Mouse (Mus musculus): ENCODE results near the gene Gm10203. TPM values are rescaled to one million over a fixed set of nuclear protein-coding genes. Genes with fewer than 3 reads are reported as not detected.
A peak's percentile ranks its signal among the peaks of the same experiment; 100 is the strongest.

The Gm10203 gene
- polyA plus RNA-seq, 1 experiment from 2014 or later: not detected

- no peaks in the 10 kb centered on the region for H3K27me3 ChIP-seq (ENCODE audit: control insufficient read depth, insufficient read depth, low read length)
- H3K4me1 ChIP-seq (replicated peaks; ENCODE audit: control insufficient read depth, insufficient read depth, low read length): no peaks in the 10 kb centered on the region; the same call in 1 of the 2 replicates
- 6% methylated on average over 36 of the region's 36 CpGs for WGBS
- DNase-seq (ENCODE audit: low spot score) (peak; percentile 90), ATAC-seq (replicated peaks; ENCODE audit: low FRiP score) (peak; percentile 94)
- H3K9ac ChIP-seq (ENCODE audit: low read length): peak overlapping the region; percentile 75
- no peaks in the 10 kb centered on the region for H3K36me3 ChIP-seq (ENCODE audit: control insufficient read depth, insufficient read depth, low read length)
- no peak overlapping the region for H3K27ac ChIP-seq (ENCODE audit: low read depth, low read length)
- H3K4me2 ChIP-seq (ENCODE audit: low read depth, low read length, severe bottlenecking): peak overlapping the region; percentile 71
- H3K9me3 ChIP-seq (ENCODE audit: control insufficient read depth, low read length): no peaks in the 10 kb centered on the region
- H3K4me3 ChIP-seq (ENCODE audit: low read depth, low read length): peak overlapping the region; percentile 47
Measured at GRCm38 (mm10) chr6:149141393-149142173, 11.6 kb downstream of the Gm10203 start.

GRCm38 (mm10) chr6:149145143-149145542 lies 15.2 kb downstream of the Gm10203 start:
- H3K9ac ChIP-seq (ENCODE audit: low read length): no peak overlapping the region
- WGBS: 95% methylated on average over 1 of the region's 1 CpGs
- H3K4me2 ChIP-seq (ENCODE audit: low read depth, low read length, severe bottlenecking): no peak overlapping the region
- no peak overlapping the region for H3K27ac ChIP-seq (ENCODE audit: low read depth, low read length)
- no peak for ATAC-seq (replicated peaks; ENCODE audit: low FRiP score)
- no peaks in the 10 kb centered on the region for H3K9me3 ChIP-seq (ENCODE audit: control insufficient read depth, low read length)
- no peaks in the 10 kb centered on the region for H3K36me3 ChIP-seq (ENCODE audit: control insufficient read depth, insufficient read depth, low read length)
- DNase-seq (ENCODE audit: low spot score): no peak
- no peak overlapping the region for H3K4me3 ChIP-seq (ENCODE audit: low read depth, low read length)
- H3K27me3 ChIP-seq (ENCODE audit: control insufficient read depth, insufficient read depth, low read length): no peaks in the 10 kb centered on the region
- no peaks in the 10 kb centered on the region; the same call in 1 of the 2 replicates for H3K4me1 ChIP-seq (replicated peaks; ENCODE audit: control insufficient read depth, insufficient read depth, low read length)

- Histone ChIP-seq H3K4me3 (ENCODE audit: low read depth, low read length) (no peak overlapping the region), H3K9ac (ENCODE audit: low read length) (no peak overlapping the region), H3K27me3 (ENCODE audit: control insufficient read depth, insufficient read depth, low read length) (no peaks in the 10 kb centered on the region), H3K4me1 (replicated peaks; ENCODE audit: control insufficient read depth, insufficient read depth, low read length) (no peaks in the 10 kb centered on the region), H3K27ac (ENCODE audit: low read depth, low read length) (no peak overlapping the region), H3K4me2 (ENCODE audit: low read depth, low read length, severe bottlenecking) (no peak overlapping the region), H3K36me3 (ENCODE audit: control insufficient read depth, insufficient read depth, low read length) (no peaks in the 10 kb centered on the region), H3K9me3 (ENCODE audit: control insufficient read depth, low read length) (no peaks in the 10 kb centered on the region)
- ATAC-seq (replicated peaks; ENCODE audit: low FRiP score) (no peak), DNase-seq (ENCODE audit: low spot score) (no peak)
- WGBS: 90% methylated on average over 7 of the region's 7 CpGs
Measured at GRCm38 (mm10) chr6:149148436-149149229, 18.7 kb downstream of the Gm10203 start.

DNA sequence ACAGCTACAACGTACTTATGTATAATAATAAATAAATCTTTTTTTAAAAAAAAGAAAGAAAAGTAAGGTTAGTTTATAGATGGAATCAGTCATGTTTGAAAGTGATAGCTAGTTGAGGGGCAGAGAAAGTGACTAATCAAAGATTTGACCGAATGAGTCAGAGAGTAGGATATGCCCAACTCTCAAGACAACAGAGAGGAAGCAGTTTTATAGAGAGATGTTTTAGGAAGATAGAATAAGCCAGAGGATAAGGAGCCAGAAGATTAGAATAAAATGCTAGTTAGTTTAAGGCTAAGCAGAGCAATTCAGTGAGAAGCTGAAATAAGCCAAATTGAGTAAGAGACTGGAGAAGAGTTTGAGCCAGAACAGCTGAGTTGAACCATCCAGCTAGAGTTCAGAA lies 22.1 kb downstream of the Gm10203 start:
- H3K4me3 ChIP-seq (ENCODE audit: low read depth, low read length): no peak overlapping the region
- no peaks in the 10 kb centered on the region for H3K9me3 ChIP-seq (ENCODE audit: control insufficient read depth, low read length)
- H3K9ac ChIP-seq (ENCODE audit: low read length): no peak overlapping the region
- H3K27me3 ChIP-seq (ENCODE audit: control insufficient read depth, insufficient read depth, low read length): no peaks in the 10 kb centered on the region
- DNase-seq (ENCODE audit: low spot score): no peak
- H3K4me2 ChIP-seq (ENCODE audit: low read depth, low read length, severe bottlenecking): no peak overlapping the region
- H3K36me3 ChIP-seq (ENCODE audit: control insufficient read depth, insufficient read depth, low read length): peaks cover 2% of the 10 kb centered on the region; the same call in 1 of the 2 replicates
- no peak overlapping the region for H3K27ac ChIP-seq (ENCODE audit: low read depth, low read length)
- ATAC-seq (replicated peaks; ENCODE audit: low FRiP score): no peak
- 86% methylated on average over 2 of the region's 2 CpGs for WGBS
- 0 out of 2 replicates have a peak, but pooled peaks cover 3% of the 10 kb centered on the region for H3K4me1 ChIP-seq (replicated peaks; ENCODE audit: control insufficient read depth, insufficient read depth, low read length)

GRCm38 (mm10) chr6:149153473-149154115 lies 23.6 kb downstream of the Gm10203 start:
- Histone ChIP-seq H3K4me1 (replicated peaks; ENCODE audit: control insufficient read depth, insufficient read depth, low read length) (0 out of 2 replicates have a peak, but pooled peaks cover 3% of the 10 kb centered on the region), H3K9me3 (ENCODE audit: control insufficient read depth, low read length) (no peaks in the 10 kb centered on the region), H3K9ac (ENCODE audit: low read length) (no peak overlapping the region), H3K4me3 (ENCODE audit: low read depth, low read length) (no peak overlapping the region), H3K27ac (ENCODE audit: low read depth, low read length) (no peak overlapping the region), H3K36me3 (ENCODE audit: control insufficient read depth, insufficient read depth, low read length) (peaks cover 2% of the 10 kb centered on the region; the same call in 1 of the 2 replicates), H3K27me3 (ENCODE audit: control insufficient read depth, insufficient read depth, low read length) (no peaks in the 10 kb centered on the region), H3K4me2 (ENCODE audit: low read depth, low read length, severe bottlenecking) (no peak overlapping the region)
- no peak for ATAC-seq (replicated peaks; ENCODE audit: low FRiP score)
- 45% methylated on average over 6 of the region's 6 CpGs for WGBS
- DNase-seq (ENCODE audit: low spot score): no peak

DNA sequence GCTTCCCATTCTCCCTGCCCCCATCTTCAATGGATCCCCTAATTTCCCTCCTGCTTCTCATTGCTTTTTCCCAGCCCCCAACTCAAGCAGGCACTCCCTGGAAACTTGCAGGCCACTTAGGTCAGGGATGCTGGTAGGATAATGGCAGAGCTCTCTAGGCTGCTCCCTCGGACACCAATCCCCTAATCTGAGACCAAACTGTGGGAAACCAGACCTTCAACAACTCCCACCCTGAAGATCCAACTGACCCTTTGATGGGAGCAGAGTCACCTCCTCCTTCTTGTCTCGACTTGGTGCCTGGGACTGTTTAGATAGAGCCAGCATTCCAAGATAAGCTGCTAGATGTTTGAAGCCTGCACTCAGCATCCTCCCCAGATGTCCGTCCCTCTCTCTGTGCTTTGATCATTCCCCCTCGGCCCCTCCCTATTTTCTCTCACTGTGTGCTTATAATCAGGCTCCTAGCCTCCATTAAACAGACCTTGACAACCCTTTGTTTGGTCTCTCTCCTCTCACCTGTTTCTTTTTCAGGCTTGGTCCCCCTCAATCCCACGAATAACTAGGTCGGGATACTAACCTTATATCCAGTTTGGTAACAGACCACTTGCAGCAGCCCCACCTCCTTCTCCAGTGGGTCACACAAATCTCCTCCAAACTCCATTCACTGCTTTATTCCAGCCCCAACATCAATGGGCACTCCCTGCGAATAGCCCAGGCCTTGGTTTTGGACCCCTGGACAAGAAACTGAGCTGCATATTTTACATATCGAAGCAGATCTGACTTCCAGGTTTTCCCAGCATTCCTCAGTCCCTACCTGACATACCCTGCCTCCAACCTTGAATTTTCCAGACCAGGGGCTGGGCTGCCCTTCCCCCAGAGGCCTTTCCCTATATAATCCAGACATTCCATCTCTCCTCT lies 24.4 kb downstream of the Gm10203 start:
- H3K27me3 ChIP-seq (ENCODE audit: control insufficient read depth, insufficient read depth, low read length): no peaks in the 10 kb centered on the region
- DNase-seq (ENCODE audit: low spot score) (no peak), ATAC-seq (replicated peaks; ENCODE audit: low FRiP score) (0 out of 2 replicates have a peak, but pooled peaks have one; percentile 23)
- no peak overlapping the region for H3K4me3 ChIP-seq (ENCODE audit: low read depth, low read length)
- 17% methylated on average over 8 of the region's 8 CpGs for WGBS
- no peak overlapping the region for H3K9ac ChIP-seq (ENCODE audit: low read length)
- H3K4me2 ChIP-seq (ENCODE audit: low read depth, low read length, severe bottlenecking): no peak overlapping the region
- H3K36me3 ChIP-seq (ENCODE audit: control insufficient read depth, insufficient read depth, low read length): peaks cover 2% of the 10 kb centered on the region; the same call in 1 of the 2 replicates
- H3K9me3 ChIP-seq (ENCODE audit: control insufficient read depth, low read length): no peaks in the 10 kb centered on the region
- 0 out of 2 replicates have a peak, but pooled peaks cover 3% of the 10 kb centered on the region for H3K4me1 ChIP-seq (replicated peaks; ENCODE audit: control insufficient read depth, insufficient read depth, low read length)
- no peak overlapping the region for H3K27ac ChIP-seq (ENCODE audit: low read depth, low read length)

- H3K4me1 ChIP-seq (replicated peaks; ENCODE audit: control insufficient read depth, insufficient read depth, low read length): 0 out of 2 replicates have a peak, but pooled peaks cover 3% of the 10 kb centered on the region
- peaks cover 2% of the 10 kb centered on the region; the same call in 1 of the 2 replicates for H3K36me3 ChIP-seq (ENCODE audit: control insufficient read depth, insufficient read depth, low read length)
- no peaks in the 10 kb centered on the region for H3K9me3 ChIP-seq (ENCODE audit: control insufficient read depth, low read length)
- no peak overlapping the region for H3K4me2 ChIP-seq (ENCODE audit: low read depth, low read length, severe bottlenecking)
- DNase-seq (ENCODE audit: low spot score): no peak
- no peak overlapping the region for H3K4me3 ChIP-seq (ENCODE audit: low read depth, low read length)
- H3K27ac ChIP-seq (ENCODE audit: low read depth, low read length): no peak overlapping the region
- ATAC-seq (replicated peaks; ENCODE audit: low FRiP score): no peak
- 78% methylated on average over 3 of the region's 3 CpGs for WGBS
- no peak overlapping the region for H3K9ac ChIP-seq (ENCODE audit: low read length)
- H3K27me3 ChIP-seq (ENCODE audit: control insufficient read depth, insufficient read depth, low read length): no peaks in the 10 kb centered on the region
Measured at GRCm38 (mm10) chr6:149155031-149155841, 25.3 kb downstream of the Gm10203 start.

Measured in forebrain, embryonic 11.5 days (tissue).